Mouse (Mus musculus): ENCODE data around the gene Fam131a.
A peak's percentile ranks its signal among the peaks of the same experiment; 100 is the strongest.

The Fam131a gene

DNA sequence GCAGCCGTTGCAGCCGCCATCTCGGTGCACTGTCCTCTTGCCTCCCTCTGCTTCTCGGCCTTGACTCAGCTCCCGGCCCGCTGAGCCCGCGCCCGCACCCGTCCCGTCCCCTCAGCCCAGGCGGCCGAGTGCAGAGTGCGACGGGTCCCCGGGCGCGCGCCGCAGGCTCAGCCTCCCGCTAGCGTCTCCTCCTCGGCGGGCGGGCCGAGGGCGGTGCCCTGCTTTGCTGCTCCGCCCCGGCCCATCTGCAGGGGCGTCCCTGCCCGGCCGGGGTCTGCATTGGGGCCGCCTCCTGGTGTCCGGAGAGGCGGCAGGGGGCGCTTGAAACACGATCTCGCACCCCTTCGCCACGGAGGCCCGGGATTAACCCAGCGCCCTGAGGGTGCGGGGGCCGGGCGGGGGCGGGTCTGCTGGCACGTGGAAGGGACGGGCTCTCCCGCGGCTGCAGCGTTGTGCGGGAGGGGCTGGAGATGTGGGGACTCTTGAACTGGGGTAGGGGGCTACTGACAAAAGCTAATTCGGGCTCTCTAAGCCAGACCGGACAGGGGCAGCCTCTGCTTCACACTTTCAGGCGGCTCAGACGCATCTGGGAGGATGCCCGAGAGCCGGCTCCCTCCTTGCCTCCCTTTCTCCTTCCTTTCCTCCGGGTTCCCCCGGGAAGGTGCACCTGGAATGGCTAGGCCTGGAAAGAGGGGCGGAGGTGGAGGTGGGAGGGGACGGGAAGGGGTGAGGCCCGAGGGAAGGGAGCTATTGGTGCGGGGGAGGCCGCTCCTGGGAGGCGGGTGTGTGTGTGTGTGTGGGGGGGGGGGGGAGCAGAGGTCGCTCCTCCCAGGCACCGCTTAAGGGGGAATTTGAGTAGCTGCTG lies 23.2 kb downstream of the Fam131a start:
- peak; percentile 78 for DNase-seq (ENCODE audit: low read depth, low spot score)

DNA sequence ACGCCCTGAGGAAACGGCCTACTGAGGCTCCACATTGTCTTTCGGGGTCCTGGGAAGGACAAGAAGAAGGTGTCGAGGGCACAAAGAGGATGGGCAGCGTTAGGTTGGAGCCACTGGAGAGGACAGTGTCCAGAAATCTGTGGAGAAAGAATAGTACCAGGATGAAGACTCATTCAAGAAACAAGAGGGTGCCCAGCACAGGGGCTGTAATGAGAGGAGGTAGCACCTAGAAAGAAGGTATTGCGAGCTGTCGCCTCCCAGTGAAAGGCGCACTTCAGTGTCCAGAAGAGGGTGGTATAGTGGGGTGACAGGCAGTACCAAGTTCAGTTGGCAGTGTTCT lies 23.8 kb downstream of the Fam131a start:
- DNase-seq (ENCODE audit: low read depth, low spot score), result no peak

DNA sequence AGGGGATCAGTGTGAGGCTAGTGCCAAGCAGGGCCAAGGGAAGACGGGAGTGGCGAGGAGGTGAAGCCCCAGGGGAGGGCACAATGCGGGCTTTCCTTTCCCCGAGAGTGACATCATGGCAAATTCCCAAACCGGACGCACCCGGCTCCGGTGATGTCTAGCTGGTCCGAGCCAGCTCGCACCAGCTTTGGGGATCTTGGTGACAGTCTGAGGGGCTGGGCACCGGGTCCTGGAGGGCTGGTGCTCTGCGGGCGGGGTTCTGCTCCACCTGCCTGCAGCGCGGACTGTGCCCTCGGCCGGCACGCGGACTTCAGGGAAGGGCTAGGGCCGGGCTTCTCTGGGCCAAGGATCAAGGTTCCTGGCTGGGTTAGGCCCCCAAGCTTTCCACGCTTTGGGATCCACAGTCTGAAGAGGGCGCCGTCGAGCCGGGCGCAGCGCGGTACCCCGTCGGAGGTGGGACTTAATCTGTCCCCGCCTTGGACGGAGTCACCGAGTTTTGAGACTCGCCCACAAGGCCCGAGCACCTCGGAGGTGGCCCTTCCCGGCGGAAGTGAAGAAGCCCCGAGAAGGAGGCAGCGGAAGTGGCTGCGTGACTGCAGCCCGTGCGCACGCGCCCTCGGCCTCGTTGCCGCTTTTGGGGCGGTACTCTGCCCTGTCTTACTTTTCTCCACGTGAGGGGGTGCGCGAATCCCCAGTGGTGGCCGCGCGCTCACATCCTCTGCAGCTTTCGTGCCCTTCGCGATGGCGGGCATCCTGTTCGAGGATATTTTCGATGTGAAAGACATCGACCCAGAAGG lies 24.3 kb downstream of the Fam131a start, which contains the start of the genes Polr2h and Clcn2:
Polr2h (plus strand) TSS at position 485 of the 797 bp plus-strand sequence.
Clcn2 (minus strand) TSS at position 566 of the 797 bp plus-strand sequence.
- peak; percentile 94 for DNase-seq (ENCODE audit: low read depth, low spot score)

DNA sequence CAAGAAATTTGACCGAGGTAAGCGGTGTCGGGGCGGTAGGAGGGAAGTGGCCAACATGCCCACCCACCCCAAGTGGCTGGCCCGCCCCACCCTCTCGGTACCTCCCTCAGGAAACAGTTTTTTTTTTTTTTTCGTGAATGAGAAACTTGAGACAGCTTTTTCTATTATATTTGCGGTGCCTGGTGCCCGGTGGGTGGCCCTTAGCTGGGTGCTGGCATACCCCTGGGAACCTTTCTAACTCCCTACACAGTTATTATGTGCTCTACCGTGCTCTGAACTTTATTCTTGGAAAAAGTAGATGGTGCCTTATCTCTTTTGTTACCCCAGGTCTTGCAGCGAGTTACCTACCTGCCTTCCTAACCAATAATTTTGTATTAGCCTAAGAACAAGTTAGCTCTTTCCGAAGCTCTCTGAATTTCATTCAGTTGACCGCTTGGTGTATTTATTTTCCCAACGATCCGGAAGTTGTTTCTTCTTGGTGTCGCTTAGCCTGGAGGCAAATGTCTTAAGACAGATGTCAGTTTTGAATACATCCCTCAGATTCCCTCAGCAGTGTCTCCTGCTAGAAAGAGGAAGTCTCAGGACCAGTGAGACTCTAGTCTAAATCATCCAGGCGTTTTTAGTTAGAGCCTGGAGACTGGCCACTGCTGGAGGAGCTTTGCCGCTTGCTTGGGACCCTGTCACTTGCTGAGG lies 25.1 kb downstream of the Fam131a start:
- no peak for DNase-seq (ENCODE audit: low read depth, low spot score)

DNA sequence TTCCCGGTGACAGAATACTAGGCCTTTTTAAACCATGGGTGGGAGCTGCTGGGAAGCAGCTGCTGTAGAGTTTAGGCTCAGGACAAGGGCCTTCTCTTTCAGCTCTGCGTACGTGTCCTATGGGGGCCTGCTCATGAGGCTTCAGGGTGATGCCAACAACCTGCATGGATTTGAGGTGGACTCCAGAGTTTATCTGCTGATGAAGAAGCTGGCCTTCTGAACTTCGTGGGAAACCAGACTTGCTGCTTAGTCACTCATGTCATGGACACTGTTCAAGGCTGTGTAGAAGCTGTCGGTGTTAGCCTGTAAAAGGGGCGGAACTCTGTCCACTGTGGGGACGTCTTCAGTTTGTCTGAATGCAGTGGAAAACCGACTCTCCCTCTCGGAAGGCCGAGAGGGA lies 28.8 kb downstream of the Fam131a start:
- DNase-seq (ENCODE audit: low read depth, low spot score), result no peak

DNA sequence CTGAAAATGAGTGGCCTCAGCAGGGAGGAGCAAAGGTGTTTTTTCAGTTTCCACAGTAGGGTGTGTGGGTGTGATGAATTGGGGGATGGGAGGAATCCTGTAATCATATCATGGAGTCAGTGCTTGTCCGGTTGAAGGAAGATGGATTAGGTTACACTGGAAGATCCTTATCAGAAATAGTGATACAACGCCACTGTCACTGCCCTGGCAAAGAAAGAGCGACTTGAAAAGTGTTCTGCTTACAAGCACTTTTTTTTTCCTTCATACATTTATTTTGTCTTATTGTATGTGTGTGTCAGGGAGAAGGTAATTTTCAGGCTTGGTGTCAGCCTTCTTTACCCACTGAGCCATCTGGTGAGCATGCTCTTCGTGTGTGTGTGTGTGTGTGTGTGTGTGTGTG lies 29.7 kb downstream of the Fam131a start:
- no peak for DNase-seq (ENCODE audit: low read depth, low spot score)

DNA sequence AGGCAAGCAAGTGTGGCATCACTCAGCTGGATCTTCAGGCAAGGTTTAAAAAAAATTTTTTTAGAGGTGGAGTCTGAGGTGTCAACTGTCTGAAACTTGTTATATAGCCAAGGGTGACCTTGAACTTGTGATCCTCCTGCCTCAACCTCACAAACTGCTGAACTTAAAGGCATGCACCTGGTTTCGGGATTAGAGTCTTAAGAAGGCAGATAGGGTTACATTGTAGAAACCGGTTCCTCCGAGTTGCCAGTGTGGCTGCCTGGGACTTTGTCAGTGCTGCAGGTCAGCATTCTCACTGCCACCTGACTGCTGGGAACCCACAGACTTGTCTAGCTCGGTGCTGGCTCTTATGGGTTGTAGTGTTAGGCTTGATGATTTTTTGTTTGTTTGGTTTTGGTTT lies 30.2 kb downstream of the Fam131a start:
- no peak for DNase-seq (ENCODE audit: low read depth, low spot score)

DNA sequence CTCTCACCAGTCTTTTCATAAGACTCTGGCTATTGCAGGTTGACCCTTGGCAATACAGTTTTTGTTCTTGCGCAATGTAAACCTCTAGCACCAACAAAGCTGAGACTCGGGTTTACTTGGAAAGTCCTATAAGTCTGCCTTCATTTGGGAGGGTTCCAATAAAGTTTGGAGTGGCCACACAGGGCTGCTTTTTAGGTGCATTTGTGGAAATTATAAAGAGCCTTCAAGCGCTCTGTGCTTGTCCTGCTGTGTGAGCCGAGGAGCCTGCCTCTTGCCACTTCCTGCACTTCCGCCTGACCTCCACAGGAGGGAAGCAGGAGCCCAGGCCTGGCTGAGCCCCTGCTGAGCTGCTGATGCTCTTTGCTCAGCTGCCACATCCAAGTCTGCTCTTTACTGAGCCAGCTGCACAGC lies 31.3 kb downstream of the Fam131a start:
- DNase-seq (ENCODE audit: low read depth, low spot score), result peak; percentile 66

DNA sequence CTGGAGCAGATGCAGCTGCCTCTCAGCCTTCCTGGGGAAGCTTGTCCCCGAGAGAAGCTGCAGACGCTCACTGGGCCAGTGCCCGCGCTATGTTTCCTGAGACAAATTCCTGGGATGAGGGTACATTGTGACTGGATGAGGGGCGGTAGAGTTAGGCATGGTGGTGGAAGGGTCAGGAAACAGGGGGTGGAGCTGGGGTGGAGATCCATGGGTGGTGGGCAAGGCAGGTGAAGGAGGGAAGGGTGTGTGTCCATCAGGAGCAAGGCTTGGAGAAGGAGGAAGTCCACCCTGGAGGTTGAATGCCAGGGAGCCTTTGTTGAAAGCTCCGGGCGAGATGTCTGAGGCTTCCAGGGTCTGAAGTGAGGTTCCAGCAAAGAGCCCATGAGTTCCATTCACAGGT lies 32.3 kb downstream of the Fam131a start:
- no peak for DNase-seq (ENCODE audit: low read depth, low spot score)

DNA sequence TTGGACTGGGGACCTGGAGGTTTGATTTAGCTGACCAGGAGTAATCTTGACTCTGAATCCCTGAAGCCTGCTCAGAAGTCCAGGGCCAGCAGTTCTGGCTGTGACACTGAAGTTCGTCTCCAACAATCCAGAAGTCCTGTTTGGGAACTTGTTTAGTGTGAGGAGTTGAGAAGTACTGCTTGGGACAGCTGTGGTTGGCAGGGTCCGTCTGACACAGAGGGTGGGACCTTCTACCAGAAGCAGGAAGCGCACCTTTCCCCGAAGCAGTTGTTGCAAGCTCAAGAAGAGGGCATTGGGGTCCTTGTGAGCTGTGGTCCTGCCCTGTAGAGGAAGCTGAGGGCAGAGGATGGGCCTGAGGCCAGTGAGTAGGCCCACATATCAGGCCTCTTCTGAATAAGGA lies 32.7 kb downstream of the Fam131a start:
- DNase-seq (ENCODE audit: low read depth, low spot score), result no peak

DNA sequence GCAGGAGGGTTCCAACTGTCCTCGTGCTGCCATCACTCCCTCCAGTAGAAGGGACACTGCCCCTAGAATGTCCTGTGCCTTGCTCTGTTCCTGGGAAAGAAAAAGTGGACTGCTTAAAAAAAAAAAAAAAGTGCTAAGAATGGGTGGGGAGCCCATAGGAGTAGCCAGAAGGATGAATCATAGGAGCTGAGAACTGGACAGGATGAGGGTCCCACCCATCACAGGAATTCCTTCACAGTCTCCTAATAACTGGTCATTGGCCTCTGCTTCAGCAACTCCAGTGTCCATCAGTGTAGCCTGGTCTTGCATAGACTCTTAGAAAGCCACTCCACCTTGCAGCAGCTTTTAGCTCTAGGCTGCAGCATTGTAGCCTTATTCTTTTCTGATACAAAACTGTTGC lies 33.3 kb downstream of the Fam131a start:
- DNase-seq (ENCODE audit: low read depth, low spot score), result no peak

DNA sequence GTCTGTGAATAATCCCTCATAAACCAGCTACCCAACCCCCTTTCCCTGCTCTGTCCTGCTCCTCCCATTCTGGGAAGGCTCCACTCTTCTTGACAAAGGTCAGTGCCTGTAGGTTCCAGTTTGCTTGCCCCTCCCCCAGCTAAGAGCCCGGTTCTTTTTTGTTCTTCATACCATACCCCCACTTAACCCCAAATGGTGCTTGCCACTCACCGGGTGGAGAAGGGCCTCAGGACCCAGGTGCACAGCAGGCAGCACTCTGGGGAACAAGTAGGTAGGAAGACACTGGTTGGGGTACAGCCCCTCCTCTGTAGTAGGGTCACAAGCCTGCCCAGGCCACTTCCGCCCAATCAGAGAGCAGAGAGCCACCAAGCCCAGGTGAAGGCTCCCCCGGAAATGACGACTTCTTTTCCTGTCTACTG lies 37.3 kb downstream of the Fam131a start:
- no peak for DNase-seq (ENCODE audit: low read depth, low spot score)

DNA sequence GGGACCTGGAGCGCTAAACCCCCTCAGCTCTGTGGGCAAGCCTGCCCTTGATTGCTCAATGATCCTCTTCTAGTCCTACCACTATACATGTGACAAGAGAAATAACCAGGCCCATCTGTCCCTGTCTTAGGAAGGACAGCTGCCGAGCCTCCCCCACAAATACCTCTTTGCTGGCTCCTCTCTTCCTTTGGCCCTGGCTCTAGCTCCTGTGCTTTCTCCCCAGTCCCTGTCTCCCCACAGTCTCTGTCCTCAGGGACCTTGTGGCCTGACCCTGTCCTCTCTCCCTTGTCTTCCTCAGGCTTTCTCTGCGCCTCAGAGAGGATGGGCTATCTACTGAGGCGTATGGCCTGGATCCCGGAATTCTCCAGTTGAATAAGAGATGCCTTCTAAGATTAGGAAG lies 38.6 kb downstream of the Fam131a start:
- no peak for DNase-seq (ENCODE audit: low read depth, low spot score)

DNA sequence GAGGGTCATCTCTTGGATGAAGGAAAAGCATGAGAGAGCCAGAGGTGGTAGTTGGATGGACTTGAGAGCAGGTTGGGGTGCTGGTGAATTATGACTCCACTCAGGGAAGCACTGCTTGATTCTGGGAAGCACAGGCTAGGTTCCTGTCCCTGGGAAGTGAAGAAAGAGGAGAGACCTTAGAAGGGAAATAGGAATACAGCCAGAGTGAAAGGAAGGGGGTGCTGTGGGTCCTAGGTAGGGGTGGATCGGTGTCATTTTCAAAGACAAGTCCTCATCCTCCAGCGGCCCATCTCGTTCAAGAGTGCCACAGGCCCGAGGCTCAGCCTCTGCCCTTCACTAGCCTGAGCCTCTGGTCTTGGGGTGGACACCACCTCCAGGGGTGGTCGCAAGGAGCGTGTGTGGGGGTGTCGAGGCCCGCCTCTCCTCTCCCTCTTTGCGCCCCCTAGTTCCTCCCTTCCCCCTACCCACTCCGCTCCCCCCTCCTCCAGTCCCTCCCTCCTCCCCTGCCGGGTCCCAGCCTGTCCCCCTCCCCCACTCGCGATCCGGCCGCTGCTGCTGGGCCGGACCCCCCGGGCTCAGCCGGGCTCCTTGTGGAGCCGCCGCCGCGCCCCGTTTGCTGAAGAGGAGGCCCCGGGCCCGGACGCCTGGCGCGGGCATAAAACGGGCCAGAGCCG lies 39.3 kb downstream of the Fam131a start:
- DNase-seq (ENCODE audit: low read depth, low spot score), result no peak

DNA sequence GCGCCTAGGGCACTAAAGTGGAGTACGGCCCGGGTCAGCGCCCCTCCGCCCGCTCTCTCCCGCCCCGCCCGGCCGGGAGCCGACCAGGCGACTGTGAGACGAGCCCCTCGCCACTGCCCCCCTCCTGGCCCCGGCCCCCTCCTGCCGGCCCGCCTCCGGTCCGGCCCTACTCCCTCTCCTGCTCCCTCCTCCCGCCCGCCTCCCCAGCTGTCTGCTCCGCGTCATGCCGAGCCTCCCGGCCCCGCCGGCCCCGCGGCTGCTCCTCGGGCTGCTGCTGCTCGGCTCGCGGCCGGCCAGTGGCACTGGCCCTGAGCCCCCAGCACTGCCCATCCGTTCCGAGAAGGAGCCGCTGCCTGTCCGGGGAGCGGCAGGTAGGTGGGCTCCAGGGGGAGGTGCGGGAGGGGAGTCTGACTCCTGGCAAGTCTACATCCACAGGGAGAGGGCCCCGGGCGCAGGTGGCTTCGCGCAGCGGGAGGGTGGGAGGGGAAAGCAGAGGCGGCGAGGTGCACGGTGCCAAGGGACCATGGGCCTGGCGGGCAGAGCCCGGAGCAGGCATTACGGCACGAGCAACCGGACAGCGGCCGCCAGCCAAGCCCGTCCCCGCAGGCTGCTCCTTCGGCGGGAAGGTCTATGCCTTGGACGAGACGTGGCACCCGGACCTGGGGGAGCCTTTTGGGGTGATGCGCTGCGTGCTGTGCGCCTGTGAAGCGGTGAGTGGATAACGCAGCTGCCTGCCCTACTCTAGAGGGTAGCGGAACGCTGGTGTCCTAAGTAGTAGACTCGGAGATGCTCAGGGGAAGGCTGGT lies 40.1 kb downstream of the Fam131a start, which contains the start of gene Chrd:
Chrd (plus strand) TSS at position 203 of the 806 bp plus-strand sequence.
- no peak for DNase-seq (ENCODE audit: low read depth, low spot score)

DNA sequence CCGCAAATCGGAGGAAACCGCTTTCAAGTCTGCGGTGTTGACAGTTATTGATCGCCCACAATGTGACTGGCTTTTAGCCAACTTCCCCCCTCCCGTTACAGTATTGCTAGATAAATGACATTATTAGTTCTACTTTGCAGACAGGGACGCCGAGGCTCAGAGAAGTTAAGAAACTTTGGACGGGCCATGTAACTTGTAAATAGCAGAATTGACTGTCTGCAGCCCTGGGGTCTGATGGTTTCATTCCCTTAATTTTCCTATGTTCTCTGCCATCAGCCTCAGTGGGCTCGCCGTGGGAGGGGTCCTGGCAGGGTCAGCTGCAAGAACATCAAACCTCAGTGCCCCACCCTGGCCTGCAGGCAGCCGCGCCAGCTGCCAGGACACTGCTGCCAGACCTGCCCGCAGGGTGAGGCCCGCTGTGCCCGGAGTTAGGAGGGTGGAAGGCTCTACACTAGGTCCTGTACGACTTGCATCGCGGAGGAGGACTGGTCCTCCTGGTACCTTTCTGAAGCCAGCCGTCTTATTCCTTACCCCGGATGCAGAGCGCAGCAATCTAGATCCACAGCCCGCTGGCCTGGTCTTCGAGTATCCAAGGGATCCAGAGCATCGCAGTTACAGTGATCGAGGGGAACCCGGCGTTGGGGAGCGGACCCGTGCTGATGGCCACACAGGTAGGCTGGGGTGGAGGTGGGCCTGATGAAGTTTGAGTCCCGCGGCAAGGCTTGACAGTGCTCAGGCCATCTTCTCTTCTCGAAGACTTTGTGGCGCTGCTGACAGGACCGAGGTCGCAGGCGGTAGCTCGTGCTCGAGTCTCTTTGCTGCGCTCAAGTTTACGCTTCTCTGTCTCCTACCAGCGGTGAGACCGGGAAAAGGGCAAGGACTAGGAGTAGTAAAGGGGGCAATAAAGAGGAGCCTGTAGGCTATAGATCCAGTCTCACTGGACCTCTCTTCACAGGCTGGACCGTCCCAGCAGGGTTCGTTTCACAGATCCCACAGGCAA lies 41.0 kb downstream of the Fam131a start, which contains the start of gene Thpo:
Thpo (minus strand) TSS at position 781 of the 1,000 bp plus-strand sequence.
- no peak for DNase-seq (ENCODE audit: low read depth, low spot score)

DNA sequence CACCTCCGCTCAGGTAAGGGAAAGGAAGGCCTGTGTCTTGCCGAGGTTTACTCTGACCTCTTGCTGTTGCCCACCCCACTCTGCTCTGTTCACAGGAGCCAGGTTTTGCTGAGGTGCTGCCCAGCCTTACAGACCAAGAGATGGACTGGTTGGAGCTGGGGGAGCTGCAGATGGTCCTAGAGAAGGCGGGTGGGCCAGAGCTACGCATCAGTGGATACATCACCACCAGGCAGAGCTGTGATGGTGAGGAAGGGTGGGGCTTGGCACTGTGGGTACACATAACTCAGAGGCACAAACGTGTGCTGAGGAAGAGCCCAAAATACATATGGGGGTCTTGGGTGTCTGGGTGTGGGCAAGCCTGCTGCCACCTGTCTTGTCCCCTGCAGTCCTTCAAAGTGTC lies 42.6 kb downstream of the Fam131a start:
- DNase-seq (ENCODE audit: low read depth, low spot score), result no peak

DNA sequence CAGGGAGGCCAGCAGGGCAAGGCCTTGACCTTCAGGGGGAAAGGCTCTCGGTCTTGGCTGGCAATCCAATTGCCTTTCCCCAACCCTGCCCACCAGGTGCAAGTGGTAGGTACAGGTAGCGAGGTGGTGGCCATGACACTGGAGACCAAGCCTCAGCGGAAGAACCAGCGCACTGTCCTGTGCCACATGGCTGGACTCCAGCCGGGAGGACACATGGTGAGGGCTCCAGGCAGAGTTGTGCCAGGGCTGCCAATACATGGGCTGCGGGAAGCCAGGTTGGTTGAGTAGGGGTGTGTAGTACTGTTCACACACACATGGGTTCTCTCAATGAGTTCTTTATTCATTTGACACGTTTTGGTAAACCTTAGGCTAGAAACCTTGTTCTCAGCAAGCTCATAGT lies 43.1 kb downstream of the Fam131a start:
- DNase-seq (ENCODE audit: low read depth, low spot score), result no peak

DNA sequence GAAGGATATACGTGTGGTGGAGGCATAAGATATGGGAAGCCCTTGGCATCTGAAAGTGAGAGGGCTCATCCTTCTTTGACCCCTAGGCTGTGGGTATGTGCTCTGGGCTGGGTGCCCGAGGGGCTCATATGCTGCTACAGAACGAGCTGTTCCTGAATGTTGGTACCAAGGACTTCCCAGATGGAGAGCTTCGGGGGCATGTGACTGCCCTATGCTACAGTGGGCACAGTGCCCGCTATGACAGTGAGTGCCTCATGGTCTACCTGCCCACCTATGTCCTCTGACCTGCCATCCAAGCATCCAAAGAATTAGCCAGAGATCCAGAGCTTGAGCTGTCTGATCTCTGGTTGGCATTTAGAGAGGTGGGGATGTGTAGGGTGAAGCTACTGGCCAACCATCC lies 43.8 kb downstream of the Fam131a start:
- no peak for DNase-seq (ENCODE audit: low read depth, low spot score)
